Mouse (Mus musculus) limb, embryonic 11.5 days (tissue): ENCODE measurements around the gene Hddc3. TPM values are rescaled to one million over a fixed set of nuclear protein-coding genes. Genes with fewer than 3 reads are reported as not detected.

Source experiments
- ATAC-seq: fragments of 200-750 bp; cut with Nextera tagmentation; 2 replicates; pipeline ENCODE4 v1.8.0; 2017; ENCODE audit warnings: low read depth; ENCODE audit not compliant: insufficient number of reproducible peaks, low FRiP score, low TSS enrichment
- DNase-seq: peaks from one replicate; pipeline ENCODE4 v3.0.0-alpha.2; 2015; ENCODE audit warnings: low spot score
- H3K27ac ChIP-seq: fragments of 300-500 bp; sonication (generic); replicated peaks from 2 replicates; pipeline ENCODE4 v1.5.1; 2014; ENCODE audit warnings: low read depth, mild to moderate bottlenecking, low read length
- H3K27me3 ChIP-seq: fragments of 300-500 bp; sonication (generic); 2 replicates; pipeline ENCODE4 v1.6.1; 2014; ENCODE audit warnings: mild to moderate bottlenecking, low read length, mixed read lengths; ENCODE audit not compliant: control insufficient read depth, insufficient read depth
- H3K36me3 ChIP-seq: fragments of 300-500 bp; sonication (generic); 2 replicates; pipeline ENCODE4 v1.6.1; 2014; ENCODE audit warnings: mild to moderate bottlenecking, low read length, moderate library complexity, mixed read lengths; ENCODE audit not compliant: control insufficient read depth, insufficient read depth
- H3K4me1 ChIP-seq: fragments of 300-500 bp; sonication (generic); 2 replicates; pipeline ENCODE4 v1.6.1; 2014; ENCODE audit warnings: low read length, mixed read lengths; ENCODE audit not compliant: control insufficient read depth, insufficient read depth
- H3K4me2 ChIP-seq: fragments of 300-500 bp; sonication (generic); 2 replicates; pipeline ENCODE4 v1.6.1; 2014; ENCODE audit warnings: low read depth, mild to moderate bottlenecking, moderate library complexity; ENCODE audit not compliant: severe bottlenecking
- H3K4me3 ChIP-seq: fragments of 300-500 bp; sonication (generic); 2 replicates; pipeline ENCODE4 v1.5.1; 2014; ENCODE audit warnings: low read depth, low read length
- H3K9ac ChIP-seq: fragments of 300-500 bp; sonication (generic); 2 replicates; pipeline ENCODE4 v1.6.1; 2014; ENCODE audit warnings: mild to moderate bottlenecking, low read length
- H3K9me3 ChIP-seq: fragments of 300-500 bp; sonication (generic); 2 replicates; pipeline ENCODE4 v1.6.1; 2016; ENCODE audit warnings: low read length; ENCODE audit not compliant: control insufficient read depth
- WGBS: fragments of 180-500 bp; shearing (Covaris S2); extraction: QIAGEN DNeasy Blood & Tissue Kit; methylation state at CpG from one replicate; pipeline ENCODE4 v1.1.7; 2014; 5-methylcytosine and 5-hydroxymethylcytosine counted together
- polyA plus RNA-seq: library from polyadenylated mRNA; unstranded; fragments of >200 nt; fragmentation: Nextera tagmentation; extraction: Ambion mirVana; gene quantifications from 2 replicates; pipeline ENCODE4 v1.2.1, GENCODE M21; 2014

Gene Hddc3
- polyA plus RNA-seq, 1 experiment from 2014 or later, result 27.5 TPM

DNA sequence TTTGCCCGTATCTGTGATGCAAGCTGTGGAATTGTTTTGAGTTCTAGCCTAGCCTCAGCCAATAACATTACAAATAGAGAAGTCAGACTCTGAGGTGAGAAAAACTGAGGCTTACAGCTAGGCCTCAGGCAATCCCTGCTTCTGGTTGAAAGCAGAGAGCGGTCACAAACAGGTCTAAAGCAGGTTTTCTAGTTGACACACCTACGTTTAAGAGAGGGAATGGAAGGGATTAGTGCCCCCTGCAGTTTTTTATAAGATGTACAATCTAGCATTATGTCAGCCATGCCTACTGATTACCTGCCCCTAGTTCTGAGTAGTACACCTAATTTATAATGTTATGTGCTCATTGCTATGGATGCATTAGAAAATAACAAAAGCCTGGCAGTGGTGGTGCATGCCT lies 35.1 kb upstream of the Hddc3 start:
- Histone ChIP-seq H3K9ac (no peak overlapping the region), H3K36me3 (peaks cover 34% of the 10 kb centered on the region), H3K4me2 (no peak overlapping the region), H3K27me3 (no peaks in the 10 kb centered on the region), H3K4me3 (no peak overlapping the region), H3K27ac (no peak overlapping the region), H3K4me1 (no peaks in the 10 kb centered on the region), H3K9me3 (no peaks in the 10 kb centered on the region)
- 88% methylated on average over 3 of the region's 3 CpGs for WGBS
- DNase-seq (no peak), ATAC-seq (no peak)

DNA sequence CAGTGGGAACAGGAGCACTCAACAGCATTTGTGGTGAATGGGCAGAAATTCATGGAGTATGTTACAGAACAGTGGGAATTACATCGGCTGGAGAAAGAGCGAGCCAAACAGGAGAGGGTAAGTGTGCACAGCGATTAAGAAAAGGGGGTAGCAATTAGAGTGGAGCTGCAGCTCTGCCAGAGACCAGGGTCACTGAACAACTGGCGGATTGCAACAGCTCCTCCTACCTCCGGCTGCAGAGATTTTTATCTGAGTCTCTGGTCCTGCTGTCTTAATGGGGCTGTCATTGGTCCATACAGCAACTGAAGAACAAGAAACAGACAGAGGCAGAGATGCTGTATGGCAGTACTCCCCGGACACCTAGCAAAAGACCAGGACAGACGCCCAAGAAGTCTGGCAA lies 32.1 kb upstream of the Hddc3 start:
- WGBS, result 83% methylated on average over 7 of the region's 7 CpGs

DNA sequence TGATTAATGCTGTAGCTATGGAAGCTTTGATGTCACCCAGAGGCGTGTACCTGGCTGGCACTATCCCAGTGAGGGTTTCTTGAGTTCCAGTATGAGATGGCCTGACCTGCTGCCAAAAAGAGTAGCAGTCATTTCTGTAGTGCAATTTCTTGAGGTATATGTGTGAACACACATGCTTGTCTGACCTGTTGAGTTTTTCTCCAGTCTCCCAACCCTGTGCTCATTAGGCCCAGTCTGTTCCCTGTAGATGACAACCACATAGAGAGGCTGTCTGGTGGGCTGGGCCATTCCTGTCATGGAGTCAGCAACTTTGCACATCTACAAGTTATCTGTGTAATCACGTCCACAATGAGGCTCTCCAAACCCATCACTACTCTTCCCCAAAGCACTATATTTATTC lies 27.2 kb upstream of the Hddc3 start:
- H3K9me3 ChIP-seq, result no peaks in the 10 kb centered on the region
- no peaks in the 10 kb centered on the region for H3K27me3 ChIP-seq
- no peak for ATAC-seq
- H3K9ac ChIP-seq, result no peak overlapping the region
- H3K4me1 ChIP-seq, result no peaks in the 10 kb centered on the region
- no peak for DNase-seq
- H3K4me2 ChIP-seq, result no peak overlapping the region
- WGBS, result 84% methylated on average over 2 of the region's 2 CpGs
- H3K4me3 ChIP-seq, result no peak overlapping the region
- peaks cover 27% of the 10 kb centered on the region for H3K36me3 ChIP-seq
- H3K27ac ChIP-seq, result no peak overlapping the region

More for the DNA sequence above, 32.1 kb upstream of the Hddc3 start:
- H3K27ac ChIP-seq, result no peak overlapping the region
- no peaks in the 10 kb centered on the region for H3K4me1 ChIP-seq
- H3K36me3 ChIP-seq, result peaks cover 40% of the 10 kb centered on the region
- H3K27me3 ChIP-seq, result no peaks in the 10 kb centered on the region
- H3K9ac ChIP-seq, result no peak overlapping the region
- H3K4me3 ChIP-seq, result no peak overlapping the region
- ATAC-seq (no peak), DNase-seq (no peak)
- H3K4me2 ChIP-seq, result no peak overlapping the region
- no peaks in the 10 kb centered on the region for H3K9me3 ChIP-seq

DNA sequence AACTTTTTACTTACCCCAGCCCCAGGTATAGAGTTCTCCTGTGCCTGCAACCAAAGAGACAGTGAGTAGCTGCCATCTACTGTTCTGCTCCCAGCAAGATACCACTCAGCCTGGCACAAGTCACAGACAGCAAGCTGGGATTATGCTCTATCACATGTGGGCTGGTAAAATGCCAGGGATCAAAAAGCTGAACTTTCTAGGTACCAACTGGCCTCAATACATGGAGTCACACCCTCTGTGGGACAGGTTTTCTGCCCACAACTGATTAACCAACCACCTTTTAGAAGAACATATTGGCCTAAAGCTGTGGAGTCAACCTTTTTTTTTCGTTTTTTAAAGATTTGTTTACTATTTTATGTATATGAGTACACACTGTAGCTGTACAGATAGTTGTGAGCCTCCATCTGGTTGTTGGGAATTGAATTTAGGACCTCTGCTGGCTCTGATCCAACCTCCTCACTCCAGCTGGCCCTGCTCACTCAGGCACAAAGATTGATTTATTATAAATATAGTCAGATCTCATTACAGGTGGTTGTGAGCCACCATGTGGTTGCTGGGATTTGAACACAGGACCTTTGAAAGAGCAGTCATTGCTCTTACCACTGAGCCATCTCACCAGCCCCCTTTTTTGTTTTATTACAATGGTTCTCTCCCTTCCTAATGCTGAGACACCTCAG lies 25.3 kb upstream of the Hddc3 start:
- Histone ChIP-seq H3K4me3 (no peak overlapping the region), H3K27ac (no peak overlapping the region), H3K36me3 (peaks cover 21% of the 10 kb centered on the region), H3K4me1 (no peaks in the 10 kb centered on the region), H3K4me2 (no peak overlapping the region), H3K27me3 (no peaks in the 10 kb centered on the region), H3K9ac (no peak overlapping the region), H3K9me3 (no peaks in the 10 kb centered on the region)
- WGBS, result 70% methylated on average over 1 of the region's 1 CpGs
- no peak for ATAC-seq
- no peak for DNase-seq

DNA sequence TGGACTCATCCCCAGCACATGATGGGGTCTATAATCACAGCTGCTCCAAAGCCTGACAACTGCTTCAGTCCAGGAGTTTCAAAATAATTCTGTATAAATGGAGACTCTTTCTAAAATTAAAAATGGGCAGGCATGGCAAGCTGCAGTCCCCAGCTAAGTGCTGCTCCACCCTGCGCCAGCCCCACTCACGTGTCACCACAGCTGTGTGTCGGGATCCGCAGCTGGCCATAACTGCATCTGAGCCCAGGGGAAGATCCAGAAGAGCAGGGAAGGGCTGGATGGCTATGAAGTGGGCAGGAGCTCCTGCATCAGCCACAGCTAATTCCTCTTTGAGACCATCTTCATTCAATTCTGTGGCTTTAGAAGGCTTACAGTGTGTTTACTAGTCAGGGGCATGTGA lies 24.2 kb upstream of the Hddc3 start:
- WGBS, result 92% methylated on average over 4 of the region's 4 CpGs
- Histone ChIP-seq H3K9me3 (no peaks in the 10 kb centered on the region), H3K36me3 (peaks cover 15% of the 10 kb centered on the region), H3K27ac (no peak overlapping the region), H3K27me3 (no peaks in the 10 kb centered on the region), H3K4me1 (peaks cover 6% of the 10 kb centered on the region), H3K4me2 (no peak overlapping the region), H3K4me3 (no peak overlapping the region), H3K9ac (no peak overlapping the region)
- ATAC-seq (no peak), DNase-seq (no peak)

DNA sequence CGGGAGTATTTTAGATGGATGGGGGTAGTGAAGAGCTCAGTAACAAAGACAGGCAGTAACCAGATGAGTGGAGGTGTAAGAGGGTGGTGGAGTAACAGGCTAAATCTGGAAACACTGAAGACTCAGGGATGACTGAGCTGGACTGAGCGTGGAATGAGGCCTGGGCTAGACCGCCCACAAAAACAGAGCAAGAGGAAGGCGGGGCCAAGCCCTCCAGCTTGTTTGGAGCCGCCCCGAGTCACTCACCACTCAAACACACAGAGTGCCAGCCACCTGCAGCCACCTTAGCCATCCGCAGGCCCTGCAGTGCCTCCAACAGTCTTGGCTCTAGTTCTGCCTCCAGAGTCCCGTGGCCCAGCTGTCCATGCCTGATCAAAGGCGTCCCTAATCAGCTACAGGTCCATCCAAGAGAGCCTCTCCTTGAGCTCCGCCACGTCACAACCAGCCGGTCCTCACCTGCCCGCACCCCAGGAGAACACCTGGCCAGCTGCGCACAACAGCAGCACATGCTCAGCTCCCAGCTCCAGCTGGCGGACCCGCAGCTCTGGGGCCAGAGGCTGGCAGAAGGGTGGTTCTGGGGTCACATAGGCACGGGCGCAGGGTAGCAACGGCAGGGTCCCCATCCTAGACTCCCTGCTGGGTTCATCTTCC lies 22.9 kb upstream of the Hddc3 start:
- Histone ChIP-seq H3K27ac (no peak overlapping the region), H3K4me3 (no peak overlapping the region), H3K9me3 (no peaks in the 10 kb centered on the region), H3K36me3 (peaks cover 10% of the 10 kb centered on the region; the same call in 1 of the 2 replicates), H3K4me1 (peaks cover 6% of the 10 kb centered on the region), H3K27me3 (no peaks in the 10 kb centered on the region), H3K9ac (no peak overlapping the region), H3K4me2 (no peak overlapping the region)
- ATAC-seq (no peak), DNase-seq (no peak)
- WGBS, result 77% methylated on average over 18 of the region's 19 CpGs

DNA sequence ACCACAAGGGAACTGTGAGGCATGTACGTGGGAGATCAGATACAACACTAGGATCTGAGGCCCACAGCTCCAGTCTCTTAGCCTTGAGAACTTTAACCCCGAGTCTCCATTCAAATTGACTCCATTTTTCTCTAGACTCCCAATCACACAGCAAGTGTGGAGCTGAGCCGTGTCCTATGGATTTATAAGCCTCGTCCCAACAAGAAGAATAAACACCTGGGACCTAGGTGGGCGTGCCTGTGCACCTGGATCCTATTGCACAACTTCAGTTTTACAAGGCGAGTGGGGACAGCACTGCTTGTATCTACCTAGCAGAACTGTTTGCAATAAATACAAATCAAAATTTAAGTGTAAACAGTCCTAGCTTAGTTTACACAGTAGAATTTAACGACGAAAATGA lies 19.6 kb upstream of the Hddc3 start:
- Histone ChIP-seq H3K4me3 (peak overlapping the region; percentile 61), H3K27me3 (no peaks in the 10 kb centered on the region), H3K4me1 (peaks cover 6% of the 10 kb centered on the region), H3K4me2 (peak overlapping the region; percentile 79), H3K27ac (peak overlapping the region; percentile 42; the same call in 1 of the 2 replicates), H3K9me3 (no peaks in the 10 kb centered on the region), H3K36me3 (peaks cover 16% of the 10 kb centered on the region; the same call in 1 of the 2 replicates), H3K9ac (peak overlapping the region; percentile 65)
- ATAC-seq (no peak), DNase-seq (no peak)
- 21% methylated on average over 8 of the region's 8 CpGs for WGBS

- Histone ChIP-seq H3K4me1 (peaks cover 6% of the 10 kb centered on the region), H3K4me2 (peak within 1 kb of the TSS; percentile 79), H3K4me3 (peak within 1 kb of the TSS; percentile 61), H3K9ac (peak within 1 kb of the TSS; percentile 65), H3K36me3 (peaks cover 17% of the 10 kb centered on the region; the same call in 1 of the 2 replicates), H3K9me3 (no peaks in the 10 kb centered on the region), H3K27ac (peak within 1 kb of the TSS; percentile 42; the same call in 1 of the 2 replicates), H3K27me3 (no peaks in the 10 kb centered on the region)
- DNase-seq, result peak; percentile 98
- ATAC-seq, result peak; percentile 97
- 3% methylated on average over 38 of the region's 38 CpGs for WGBS
These were observed 18.7 kb upstream of the Hddc3 start, which contains the start of gene Rccd1 for GRCm38 (mm10) chr7:80324043-80324815. TSS of gene Rccd1 (minus strand) at chr7:80324454.
